Mouse (Mus musculus) MEL (cell line): ENCODE results near the gene Hist2h2aa1.

Experiments used
- CTCF ChIP-seq, 3 experiments: IDR thresholded peaks in 2 of 3; conservative IDR thresholded peaks in 1 of 3; 2 replicates each; pipeline ENCODE4 v1.5.1; 2011 to 2012; ENCODE audit warnings: low read length in 3 of 3, low read depth in 2 of 3, mild to moderate bottlenecking in 2 of 3, improper control_type of control experiment in 1 of 3, inconsistent platforms in 1 of 3, mixed read lengths in 1 of 3, moderate library complexity in 1 of 3; ENCODE audit not compliant: control insufficient read depth in 1 of 3, insufficient read depth in 1 of 3, poor library complexity in 1 of 3, severe bottlenecking in 1 of 3
- EP300 ChIP-seq, 2 experiments: IDR thresholded peaks; 2 replicates each; pipeline ENCODE4 v1.6.1; 2011; ENCODE audit warnings: improper control_type of control experiment in 2 of 2, low read length in 2 of 2, low read depth in 1 of 2, mild to moderate bottlenecking in 1 of 2
- JUND ChIP-seq: IDR thresholded peaks from 2 replicates; pipeline ENCODE4 v1.6.1; 2011; ENCODE audit warnings: low read depth, mild to moderate bottlenecking, improper control_type of control experiment, low read length
- MYC ChIP-seq: IDR thresholded peaks from 2 replicates; pipeline ENCODE4 v1.6.1; 2011; ENCODE audit warnings: low read depth, mild to moderate bottlenecking, low read length, improper control_type of control experiment, moderate library complexity
- NELFE ChIP-seq: IDR thresholded peaks from 2 replicates; pipeline ENCODE4 v1.6.1; 2011; ENCODE audit warnings: low read depth, low read length, improper control_type of control experiment

- TF ChIP-seq CTCF (IDR thresholded peaks at IDR 0.05 in 2 of 3, conservative IDR thresholded peaks at IDR 0.05 in 1 of 3; ENCODE audit: control insufficient read depth in 1 of 3, insufficient read depth in 1 of 3, low read depth in 2 of 3, low read length in 3 of 3, poor library complexity in 1 of 3, severe bottlenecking in 1 of 3): no peak
- no peak for TF ChIP-seq MYC
- TF ChIP-seq JUND: no peak
- no peak for TF ChIP-seq EP300 (IDR thresholded peaks at IDR 0.05; ENCODE audit: low read depth in 1 of 2, low read length in 2 of 2)
- TF ChIP-seq NELFE: no peak
These were observed 14.9 kb upstream of the Hist2h2aa1 start for GRCm38 (mm10) chr3:96230404-96230803.
